ENCODE assay signal across 8 mouse cellular contexts in genomic region chr3:38484191-38485106, GRCm38 (mm10). TPM values are rescaled to one million over a fixed set of nuclear protein-coding genes. Genes with fewer than 3 reads are reported as not detected.
DNase-seq lines count a peak whose midpoint lies in the region; ATAC-seq and TF ChIP-seq lines count a peak whose summit lies in the region.

Ankrd50 (minus strand) TSS chr3:38484844.

- peaks cover 20% of the 10 kb centered on the region for H3K4me1 ChIP-seq in bone marrow macrophage, adult 2 months (ENCODE audit: control insufficient read depth, insufficient read depth, low read length)
- no peaks in the 10 kb centered on the region for H3K4me1 ChIP-seq in embryonic fibroblast, embryonic 13.5 days (ENCODE audit: control insufficient read depth, insufficient read depth, low read length)
- peaks cover 20% of the 10 kb centered on the region for H3K4me1 ChIP-seq in kidney, embryonic 14.5 days (ENCODE audit: control insufficient read depth, insufficient read depth, low read length)
- H3K4me1 ChIP-seq in limb, embryonic 15.5 days: peaks cover 35% of the 10 kb centered on the region

- peak within 1 kb of the TSS; percentile 90 for H3K4me3 ChIP-seq in bone marrow macrophage, adult 2 months (ENCODE audit: insufficient read depth, low read length)
- H3K4me3 ChIP-seq in embryonic fibroblast, embryonic 13.5 days (ENCODE audit: insufficient read depth, low read length): peak within 1 kb of the TSS; percentile 89
- H3K4me3 ChIP-seq in kidney, embryonic 14.5 days (ENCODE audit: low read length): peak within 1 kb of the TSS; percentile 92
- H3K4me3 ChIP-seq in limb, embryonic 15.5 days: peak within 1 kb of the TSS; percentile 83

- peak within 1 kb of the TSS; percentile 70 for H3K4me2 ChIP-seq in kidney, embryonic 14.5 days (replicated peaks; ENCODE audit: low read depth, low read length)
- H3K4me2 ChIP-seq in limb, embryonic 15.5 days: peak within 1 kb of the TSS; percentile 66

- peak; percentile 98 for DNase-seq in A20 (ENCODE audit: low read depth, low spot score)
- peak; percentile 98 to 99 for DNase-seq in heart, adult 9 months (ENCODE audit: low spot score in 2 of 2)
- peak; percentile 93 to 100 for DNase-seq in monocyte, adult 2 months (ENCODE audit: low read depth in 1 of 2, low spot score in 2 of 2)
- DNase-seq in spleen, postnatal 36 days (ENCODE audit: low spot score in 2 of 2): peak; percentile 98

- peak within 1 kb of the TSS; percentile 55 for H3K27ac ChIP-seq in bone marrow macrophage, adult 2 months (ENCODE audit: insufficient read depth, low read depth, low read length)
- peak within 1 kb of the TSS; percentile 79 for H3K27ac ChIP-seq in embryonic fibroblast, embryonic 13.5 days (ENCODE audit: insufficient read depth, low read length)
- H3K27ac ChIP-seq in kidney, embryonic 14.5 days (ENCODE audit: low read depth, low read length): peak within 1 kb of the TSS; percentile 88
- peak within 1 kb of the TSS; percentile 95 for H3K27ac ChIP-seq in limb, embryonic 15.5 days

- WGBS in kidney, embryonic 14.5 days: under 1% methylated on average over 60 of the region's 81 CpGs
- WGBS in limb, embryonic 15.5 days: under 1% methylated on average over 73 of the region's 81 CpGs

- no peak for TF ChIP-seq POLR2A in bone marrow macrophage, adult 2 months (IDR thresholded peaks at IDR 0.05; ENCODE audit: borderline replicate concordance, low read depth, low read length)
- peak; percentile 61 for TF ChIP-seq POLR2A in embryonic fibroblast, embryonic 13.5 days (IDR thresholded peaks at IDR 0.05; ENCODE audit: low read depth, low read length)

- H3K27me3 ChIP-seq in kidney, embryonic 14.5 days (ENCODE audit: control insufficient read depth, insufficient read depth, low read length): no peaks in the 10 kb centered on the region
- H3K27me3 ChIP-seq in limb, embryonic 15.5 days: no peaks in the 10 kb centered on the region

- ATAC-seq in kidney, embryonic 14.5 days (ENCODE audit: low FRiP score, low TSS enrichment): peak; percentile 99
- peak; percentile 97 for ATAC-seq in limb, embryonic 15.5 days (ENCODE audit: insufficient number of reproducible peaks, low FRiP score, low TSS enrichment, low read depth)

- H3K9ac ChIP-seq in kidney, embryonic 14.5 days (ENCODE audit: low read depth, low read length): peak within 1 kb of the TSS; percentile 93
- H3K9ac ChIP-seq in limb, embryonic 15.5 days: peak within 1 kb of the TSS; percentile 98

- peaks cover 10% of the 10 kb centered on the region; the same call in 1 of the 2 replicates for H3K36me3 ChIP-seq in kidney, embryonic 14.5 days (ENCODE audit: control insufficient read depth, insufficient read depth, low read length)
- peaks cover 16% of the 10 kb centered on the region; the same call in 1 of the 2 replicates for H3K36me3 ChIP-seq in limb, embryonic 15.5 days

- no peak for TF ChIP-seq CTCF in bone marrow macrophage, adult 2 months (IDR thresholded peaks at IDR 0.05; ENCODE audit: low read depth, low read length)
- no peak for TF ChIP-seq CTCF in embryonic fibroblast, embryonic 13.5 days (IDR thresholded peaks at IDR 0.05; ENCODE audit: borderline replicate concordance, insufficient read depth, low read length)

- H3K9me3 ChIP-seq in kidney, embryonic 14.5 days (ENCODE audit: control insufficient read depth, low read length): no peaks in the 10 kb centered on the region
- H3K9me3 ChIP-seq in limb, embryonic 15.5 days: no peaks in the 10 kb centered on the region

RNA-seq across cellular contexts. Expression of gene Ankrd50, which starts in this region (rescaled TPM):
- polyA plus RNA-seq in bone marrow macrophage, adult 2 months (2012; ENCODE audit: insufficient read depth, insufficient read length, missing spikeins): 21.7 and 22.8 TPM in 2 replicates
- polyA plus RNA-seq in embryonic fibroblast, embryonic 13.5 days (2011; ENCODE audit: insufficient read length, low read depth, missing spikeins): 95.1 and 118 TPM in 2 replicates
- 9.9 and 20.6 TPM in 2 replicates for polyA plus RNA-seq in kidney, embryonic 14.5 days (2014; fragmentation: Nextera tagmentation; extraction: Ambion mirVana)
- 22.5 and 23.7 TPM in 2 replicates for polyA plus RNA-seq in limb, embryonic 15.5 days (2015; fragmentation: Nextera tagmentation; extraction: Ambion mirVana)

Comparison
In these comparisons a context has a peak if more than half of its experiments do, and no peak if none do; other contexts are left out.
1. Peak in every context shown above with its lines: DNase-seq, ATAC-seq, H3K4me3 ChIP-seq and H3K27ac ChIP-seq.